Mouse (Mus musculus) CH12.LX (cell line): Measurements from ENCODE around the gene Nr1h4.

Source experiments
- CHD1 ChIP-seq: IDR thresholded peaks from 2 replicates; pipeline ENCODE4 v1.6.1; 2012; ENCODE audit warnings: low read depth, low read length, improper control_type of control experiment, inconsistent platforms
- CTCF ChIP-seq, 2 experiments: IDR thresholded peaks in 1 of 2; conservative IDR thresholded peaks in 1 of 2; 2 replicates each; pipeline ENCODE4 v1.5.1; 2011 to 2012; ENCODE audit warnings: low read depth in 2 of 2, low read length in 2 of 2, improper control_type of control experiment in 1 of 2, inconsistent platforms in 1 of 2, mild to moderate bottlenecking in 1 of 2, moderate library complexity in 1 of 2
- JUND ChIP-seq: conservative IDR thresholded peaks from 2 replicates; pipeline ENCODE4 v1.6.1; 2011; ENCODE audit warnings: low read depth, low read length, improper control_type of control experiment
- POLR2A ChIP-seq: IDR thresholded peaks from 2 replicates; pipeline ENCODE4 v1.6.1; 2011; ENCODE audit warnings: low read depth, mild to moderate bottlenecking, improper control_type of control experiment, low read length

DNA sequence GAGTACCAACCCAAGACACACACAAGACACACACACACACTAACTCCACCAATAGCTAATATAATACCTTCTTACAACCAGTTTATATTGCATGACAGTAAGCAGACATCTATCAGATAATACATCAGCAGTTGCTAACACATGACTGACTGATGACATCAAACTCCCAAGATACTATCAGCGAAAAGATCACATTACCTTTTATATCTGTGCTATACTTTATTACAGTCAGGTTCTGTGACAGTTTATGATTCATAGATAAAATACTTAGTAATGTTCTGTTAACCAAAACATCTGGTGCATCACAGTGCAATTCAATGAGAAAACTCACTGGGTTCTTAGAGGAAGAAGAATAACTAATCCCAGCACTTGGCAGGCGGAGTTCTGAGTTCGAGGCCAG lies 91.4 kb downstream of the Nr1h4 start:
- no peak for TF ChIP-seq POLR2A
- TF ChIP-seq CTCF (conservative IDR thresholded peaks at IDR 0.05 in 1 of 2, IDR thresholded peaks at IDR 0.05 in 1 of 2; ENCODE audit: low read depth in 2 of 2, low read length in 2 of 2): no peak
- TF ChIP-seq JUND: no peak
- TF ChIP-seq CHD1: no peak
